Mouse (Mus musculus) adrenal gland, adult 2 months (tissue): Measurements from ENCODE around the gene Bloc1s5. TPM values are rescaled to one million over a fixed set of nuclear protein-coding genes. Genes with fewer than 3 reads are reported as not detected.

Experiments
- DNase-seq: peaks from one replicate; pipeline ENCODE4 v3.0.0; 2021
- polyA plus RNA-seq: library from polyadenylated mRNA; depleted of rRNA; stranded (reverse); fragments of >200 nt; gene quantifications from 2 replicates; pipeline ENCODE4 v1.2.3, GENCODE M21; 2012
- total RNA-seq, 2 experiments: library from RNA; stranded (reverse); gene quantifications; 2 replicates each; pipeline ENCODE4 v1.2.3; 2021

Gene Bloc1s5
- total and polyA plus RNA-seq, 3 experiments: 5.9 to 25.2 (median 18.3) TPM

DNA sequence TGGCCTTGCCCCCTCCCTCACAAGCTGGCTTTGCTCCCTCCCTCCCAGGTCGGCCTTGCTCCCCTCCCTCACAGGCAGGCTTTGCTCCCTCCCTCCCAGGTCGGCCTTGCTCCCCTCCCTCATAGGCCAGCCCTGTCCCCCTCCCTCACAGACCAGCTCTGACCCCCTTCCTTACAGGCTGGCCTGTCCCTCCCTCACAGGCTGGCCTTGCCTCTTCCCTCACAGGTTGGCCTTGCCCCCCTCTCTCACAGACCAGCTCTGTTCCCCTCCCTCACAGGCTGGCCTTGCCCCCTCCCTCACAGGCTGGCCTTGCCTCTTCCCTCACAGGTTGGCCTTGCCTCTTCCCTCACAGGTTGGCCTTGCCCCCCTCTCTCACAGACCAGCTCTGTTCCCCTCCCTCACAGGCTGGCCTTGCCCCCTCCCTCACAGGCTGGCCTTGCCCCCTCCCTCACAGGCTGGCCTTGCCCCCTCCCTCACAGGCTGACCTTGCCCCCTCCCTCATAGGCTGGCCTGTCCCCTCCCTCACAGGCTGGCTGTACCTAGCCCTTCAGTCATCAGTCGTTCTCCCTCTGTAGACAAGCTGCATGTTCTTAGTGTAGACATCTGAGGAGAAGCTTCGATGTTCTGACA lies 16.8 kb downstream of the Bloc1s5 start:
- peak; percentile 81 for DNase-seq

DNA sequence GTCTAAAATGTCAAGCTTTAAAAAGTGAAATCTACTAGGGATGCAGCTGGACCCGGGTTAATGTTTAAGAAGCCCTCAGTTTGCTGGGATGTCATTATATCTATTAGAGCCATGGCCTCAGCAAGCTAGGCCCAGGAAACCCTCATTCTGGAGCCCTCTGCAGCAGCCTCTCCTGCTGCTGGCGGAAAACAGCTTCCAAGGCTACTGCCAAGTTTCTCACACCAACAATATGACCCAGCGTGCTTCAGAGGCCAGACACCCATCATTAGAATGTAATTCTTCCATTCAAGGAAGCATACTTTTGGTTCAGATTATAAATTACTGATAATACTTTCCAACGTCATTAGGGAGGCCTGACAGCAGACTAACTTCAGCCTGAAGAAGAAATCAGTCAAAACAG lies 18.0 kb downstream of the Bloc1s5 start:
- peak; percentile 51 for DNase-seq

DNA sequence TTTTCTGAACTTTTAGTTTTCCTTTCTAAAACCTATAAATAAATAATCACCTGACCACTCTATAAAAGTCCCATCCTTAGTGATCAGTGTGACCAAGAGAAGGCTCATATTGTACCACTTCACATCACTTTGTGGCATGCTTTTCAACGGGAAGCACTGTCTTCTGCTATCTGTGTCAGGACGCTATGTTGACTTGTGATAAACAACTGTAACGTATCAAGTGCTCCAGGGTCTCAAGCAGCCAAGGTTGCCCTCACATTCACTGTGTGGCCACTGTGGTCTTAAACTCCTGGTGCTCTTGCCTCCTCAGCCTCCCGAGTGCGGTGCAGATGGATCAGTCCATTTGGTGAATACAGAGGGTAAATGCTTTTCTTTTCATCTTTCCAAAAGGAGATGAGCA lies 19.3 kb downstream of the Bloc1s5 start:
- DNase-seq: no peak

DNA sequence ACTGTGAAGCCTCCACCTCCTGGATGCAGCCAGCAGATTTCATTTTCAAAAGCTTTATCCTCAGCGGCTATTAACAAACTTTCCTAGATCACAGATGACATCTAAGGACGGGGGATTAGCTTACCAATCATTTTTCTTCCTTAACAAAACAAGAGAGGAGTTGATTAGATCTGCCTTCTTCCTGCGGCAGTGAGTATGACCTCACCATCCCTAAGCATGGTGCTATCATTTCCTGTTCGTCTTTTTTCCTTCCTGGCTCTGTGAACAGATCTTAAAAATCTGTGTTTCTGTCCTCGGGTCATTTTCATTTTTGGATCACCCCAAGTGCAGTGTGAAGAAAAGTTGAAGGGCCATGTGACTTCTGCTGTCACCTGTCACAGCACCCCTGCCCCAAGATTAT lies 20.6 kb downstream of the Bloc1s5 start:
- no peak for DNase-seq

DNA sequence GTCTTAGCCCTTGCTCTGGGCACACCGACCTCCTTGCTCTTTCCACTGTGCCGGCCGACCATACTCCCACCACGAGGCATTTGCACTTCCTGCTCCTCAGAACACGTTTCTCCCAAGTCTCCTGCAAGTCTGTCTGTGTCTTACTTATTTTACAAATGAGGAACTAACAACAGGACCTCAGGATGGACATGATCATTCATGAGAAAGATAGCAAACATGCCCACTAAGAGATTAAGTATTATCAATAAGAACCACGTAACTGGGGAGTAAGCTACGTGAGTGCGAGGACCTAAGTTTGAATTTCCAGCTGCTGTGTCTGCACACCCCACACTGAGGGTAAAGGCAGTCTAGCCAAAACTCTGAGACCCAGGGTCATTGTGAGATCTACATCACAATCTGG lies 21.3 kb downstream of the Bloc1s5 start:
- DNase-seq: no peak

DNA sequence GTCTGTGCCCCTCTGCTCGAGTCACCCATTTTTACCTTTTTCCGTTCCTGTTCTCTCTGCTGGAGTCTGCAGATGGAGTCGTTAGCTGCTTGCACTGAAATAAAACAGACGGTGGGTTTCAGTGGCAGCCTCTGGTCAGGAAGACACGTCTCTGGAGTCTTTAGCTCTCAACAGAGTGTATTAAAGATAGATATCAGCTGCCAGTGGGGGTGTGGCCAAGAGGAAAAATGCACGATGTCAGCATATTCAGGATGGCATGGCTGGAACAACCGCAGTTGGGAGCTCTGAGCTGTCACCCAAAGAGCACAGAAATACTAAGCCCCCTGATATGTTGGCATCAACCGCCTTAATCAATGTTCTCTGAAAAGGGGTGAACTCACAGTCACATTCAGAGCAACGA lies 22.3 kb downstream of the Bloc1s5 start:
- no peak for DNase-seq

DNA sequence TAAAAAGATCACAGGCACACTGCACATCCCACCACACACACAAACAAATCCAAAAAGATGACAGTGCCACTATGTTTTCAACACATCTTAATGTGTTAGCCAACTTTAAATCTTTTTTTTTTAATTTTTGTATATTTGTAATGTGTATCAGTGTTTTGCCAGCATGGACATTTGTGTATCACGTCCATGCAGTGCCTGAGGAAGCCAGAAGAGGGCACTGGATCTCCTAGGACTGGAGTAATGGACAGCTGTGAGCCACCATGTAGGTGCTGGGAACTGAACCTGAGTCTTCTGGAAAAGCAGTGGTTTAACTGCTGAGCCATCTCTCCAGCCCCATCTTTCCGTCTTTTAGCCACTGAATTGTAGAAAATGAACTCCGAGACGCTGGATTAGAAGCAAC lies 22.7 kb downstream of the Bloc1s5 start:
- DNase-seq: no peak

DNA sequence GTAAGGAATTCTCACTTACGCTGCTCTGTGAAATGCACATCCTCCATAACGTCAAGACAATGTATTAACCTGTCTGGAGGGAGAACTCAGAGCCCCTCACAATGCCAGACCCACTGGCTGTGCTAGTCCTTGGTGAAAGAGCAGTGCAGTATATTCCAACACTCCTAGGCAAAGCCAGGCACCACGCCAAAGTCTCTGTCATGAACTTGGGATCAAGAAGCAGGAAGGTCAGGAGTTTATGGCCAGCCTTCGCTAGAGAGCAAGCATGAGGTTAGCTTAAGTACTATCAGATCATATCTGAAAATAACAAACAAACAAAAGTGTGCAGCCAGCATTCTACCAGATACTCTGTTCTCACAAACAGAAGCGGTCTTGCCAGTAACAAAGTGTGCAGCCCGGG lies 24.6 kb downstream of the Bloc1s5 start:
- DNase-seq: peak; percentile 84

DNA sequence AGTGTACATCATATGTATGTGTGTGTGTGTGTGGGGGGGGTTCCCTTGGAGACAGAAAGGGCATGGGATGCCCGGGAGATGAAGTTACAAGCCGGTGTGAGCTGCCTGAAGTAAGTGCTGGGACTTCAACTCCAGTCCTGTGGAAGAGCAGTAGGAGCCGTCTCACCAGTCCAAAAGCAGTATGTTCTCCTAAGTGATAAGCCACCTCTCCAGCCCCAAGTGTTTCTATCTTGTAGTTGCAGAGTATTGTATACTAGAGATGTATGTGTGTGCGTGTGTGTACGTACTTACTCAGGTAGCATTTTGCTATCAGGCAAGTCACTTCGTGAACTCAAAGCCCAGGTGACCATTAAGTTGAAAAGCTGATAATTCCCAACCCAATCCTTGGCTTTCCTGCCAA lies 27.8 kb downstream of the Bloc1s5 start:
- DNase-seq: no peak

DNA sequence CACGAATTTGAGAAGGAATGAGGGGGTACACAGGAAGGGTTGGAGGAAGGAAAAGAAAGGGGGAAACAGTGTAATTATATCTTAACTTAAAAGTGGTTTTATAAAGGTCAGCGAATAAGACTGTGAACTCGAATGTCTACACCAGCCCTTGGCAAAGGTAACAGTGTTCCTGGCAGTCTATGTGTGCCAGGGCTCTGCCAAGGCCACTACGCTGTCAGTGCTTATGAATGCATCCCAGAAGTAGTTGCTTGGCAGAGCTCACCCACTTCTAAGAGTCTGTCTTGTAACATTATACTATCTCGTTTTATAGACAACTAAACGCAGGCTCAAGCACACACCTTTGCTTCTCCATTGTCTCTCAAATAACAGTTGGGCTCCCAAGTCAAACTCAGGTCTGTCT lies 29.6 kb downstream of the Bloc1s5 start:
- peak; percentile 78 for DNase-seq

DNA sequence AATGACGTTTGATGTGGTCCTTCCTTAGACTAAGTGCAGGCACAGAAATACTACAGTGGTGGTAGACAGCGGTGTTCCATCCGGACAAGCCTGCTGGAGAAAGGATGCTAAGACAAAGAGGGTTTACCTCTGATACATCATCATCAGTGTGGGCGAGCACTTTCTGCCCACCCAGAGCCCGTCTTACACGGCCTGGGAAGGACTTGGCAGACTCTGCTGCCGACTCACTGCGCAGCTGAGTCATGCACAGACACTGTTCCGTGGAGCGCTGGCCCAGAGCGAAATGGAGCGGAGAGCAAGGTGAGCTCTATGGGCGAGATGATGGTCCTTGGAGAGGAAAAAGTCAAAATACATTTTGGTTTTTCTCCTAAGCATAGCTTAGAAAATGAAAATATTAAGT lies 31.9 kb downstream of the Bloc1s5 start:
- DNase-seq: peak; percentile 84

DNA sequence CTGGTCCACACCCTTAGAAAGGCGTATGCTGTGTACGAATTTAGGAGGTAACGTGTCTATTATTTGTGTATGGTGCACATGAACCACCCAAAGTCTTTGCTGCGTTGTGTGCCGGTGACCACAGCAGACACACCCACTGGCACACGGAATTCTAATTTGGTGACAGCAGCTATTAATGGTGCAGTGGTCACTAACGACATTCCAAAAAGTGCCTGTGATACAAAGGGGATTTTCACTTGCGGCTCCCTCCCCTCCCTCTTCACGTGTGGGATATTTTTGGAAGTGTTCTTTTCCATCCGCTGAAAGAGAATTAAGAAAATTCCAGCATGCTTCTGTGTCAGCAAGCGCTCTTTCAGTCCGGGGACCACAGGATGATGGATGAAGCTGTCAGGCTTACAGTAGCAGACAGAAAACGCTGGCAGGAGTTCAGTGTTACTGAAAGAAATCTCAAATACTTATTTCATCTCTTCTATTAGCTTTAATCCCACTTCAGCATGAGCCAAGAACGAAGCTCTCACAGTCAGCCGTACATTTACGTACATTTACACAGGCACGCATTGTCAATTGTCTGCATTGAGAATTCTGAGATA lies 32.6 kb downstream of the Bloc1s5 start:
- DNase-seq: no peak

DNA sequence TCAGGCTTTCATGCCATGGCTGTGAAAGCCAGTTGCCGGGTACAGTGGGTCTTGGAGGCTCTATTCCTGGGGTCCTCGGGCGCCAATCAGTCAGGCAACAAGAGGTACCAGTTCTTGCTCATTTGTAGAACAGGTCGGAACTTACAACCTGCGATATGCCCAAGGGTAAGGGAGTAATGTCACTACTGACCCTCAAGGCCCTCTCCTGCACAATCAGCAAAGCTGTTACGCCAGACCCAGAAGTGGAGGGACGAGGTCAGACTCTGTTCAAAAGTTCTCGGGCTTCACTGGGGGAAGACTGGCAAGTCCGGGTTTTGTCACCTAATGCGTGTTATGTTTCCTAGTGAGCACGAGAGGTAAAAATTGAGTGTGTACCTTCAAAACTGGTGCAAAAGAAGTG lies 34.1 kb downstream of the Bloc1s5 start:
- DNase-seq: no peak

DNA sequence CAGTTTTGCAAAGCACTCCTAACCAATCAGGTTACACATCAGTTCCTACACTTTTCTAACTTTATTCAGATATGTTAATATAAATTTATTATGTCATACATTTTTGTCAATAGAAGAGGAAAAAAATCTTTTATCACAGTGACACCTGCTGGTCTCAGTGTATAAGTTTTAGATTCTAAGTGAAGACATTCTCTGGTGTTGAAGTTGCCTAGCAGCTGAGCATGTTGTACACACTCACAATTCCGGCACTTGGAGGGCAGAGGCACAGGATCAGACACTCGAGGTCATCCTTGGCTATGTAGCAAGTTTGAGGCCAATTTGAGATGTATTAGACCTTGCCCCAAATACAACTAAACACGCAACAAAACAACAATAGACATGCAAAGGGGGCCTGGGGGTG lies 37.8 kb downstream of the Bloc1s5 start:
- no peak for DNase-seq

DNA sequence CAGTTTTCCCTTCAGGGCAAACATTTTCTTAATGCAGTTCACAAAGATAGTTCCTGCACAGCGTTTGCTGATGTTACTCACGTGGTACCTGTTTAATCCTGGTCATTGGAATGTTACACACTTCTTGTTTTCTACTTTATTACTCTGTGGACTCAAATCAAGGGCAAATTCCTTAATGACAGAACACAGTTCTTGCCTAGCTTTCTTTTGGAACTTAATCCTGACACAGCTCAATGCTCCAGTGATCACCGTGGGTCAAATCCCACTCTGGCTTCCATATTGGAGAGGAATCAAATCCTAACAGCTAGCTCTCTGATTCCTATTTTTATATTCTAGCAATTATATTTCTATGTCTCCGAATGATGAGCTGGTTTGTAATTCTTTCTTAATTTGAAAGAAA lies 38.4 kb downstream of the Bloc1s5 start:
- DNase-seq: no peak

DNA sequence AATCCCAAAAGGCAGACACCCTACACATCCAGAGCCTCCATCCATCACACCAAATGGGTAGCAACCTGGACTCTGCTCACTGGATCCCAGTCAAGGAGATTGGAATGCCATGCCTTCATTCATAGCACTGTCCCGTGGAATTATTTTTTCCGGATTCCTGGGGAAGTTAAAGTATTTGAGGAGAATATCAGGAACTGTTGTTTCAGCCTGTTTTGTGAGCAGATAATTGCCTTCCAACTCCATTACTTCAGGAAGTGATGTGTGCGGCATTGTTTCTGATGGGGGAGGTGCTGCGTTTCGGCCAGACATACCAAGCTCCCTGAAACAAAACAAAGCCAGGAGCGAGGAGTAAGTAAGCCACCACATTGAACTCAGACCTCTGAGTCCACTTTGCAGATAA lies 41.8 kb downstream of the Bloc1s5 start:
- DNase-seq: no peak

DNA sequence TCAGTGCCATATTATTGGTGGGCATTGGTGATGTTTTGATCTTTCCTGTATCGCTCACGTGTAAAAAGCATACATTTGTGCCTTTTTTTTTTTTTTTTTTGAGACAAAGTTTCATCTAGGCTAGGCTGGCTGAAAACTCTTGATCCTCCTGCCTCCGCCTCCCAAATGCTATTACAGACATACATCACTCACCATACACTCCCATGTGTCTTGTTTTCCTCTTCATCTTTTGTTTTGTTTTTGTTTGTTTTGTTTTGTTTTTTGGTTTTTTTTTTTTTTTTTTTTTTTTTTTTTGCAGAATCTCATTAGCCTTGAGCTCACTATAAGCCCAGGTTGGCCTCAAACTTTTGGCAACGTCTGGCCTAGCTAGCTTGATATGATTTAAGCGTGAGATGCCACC lies 47.6 kb downstream of the Bloc1s5 start:
- no peak for DNase-seq

DNA sequence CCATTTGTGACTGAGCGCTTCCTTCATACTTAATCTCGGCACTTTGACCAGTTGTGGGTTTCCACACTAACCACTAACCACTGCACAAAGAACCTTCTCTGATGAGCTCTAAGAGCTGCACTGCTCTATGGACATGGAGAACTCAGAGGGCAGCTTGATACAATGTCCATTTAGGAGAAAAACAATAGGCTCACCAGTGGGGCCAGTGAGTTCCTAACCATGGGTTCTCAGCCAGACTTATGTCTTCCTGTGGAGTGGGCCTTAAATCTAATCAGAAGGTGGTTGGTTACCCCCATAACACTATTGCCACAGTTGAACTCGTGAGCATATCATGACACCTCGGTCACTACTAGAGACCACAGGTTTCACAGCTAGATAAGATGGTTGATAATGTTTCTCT lies 48.5 kb downstream of the Bloc1s5 start:
- no peak for DNase-seq

DNA sequence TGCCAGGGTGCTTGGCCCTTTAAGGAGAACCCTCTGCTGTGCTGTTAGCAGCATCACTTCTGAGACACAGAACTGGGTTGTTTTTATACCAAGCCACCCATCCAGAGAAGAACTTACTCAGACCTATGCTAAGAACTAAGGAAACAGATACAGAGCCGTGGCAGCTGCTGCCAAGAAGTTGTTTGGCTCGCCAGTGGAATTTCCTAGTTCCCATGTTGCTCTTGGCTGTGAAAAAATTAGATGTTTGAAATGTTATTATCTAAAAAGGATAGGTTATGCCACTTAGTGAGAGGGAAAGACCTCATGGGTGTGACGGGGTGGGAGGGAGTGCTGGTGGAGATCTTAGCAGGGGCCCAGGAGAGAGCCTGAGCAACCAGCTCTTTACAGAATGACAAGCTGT lies 52.1 kb downstream of the Bloc1s5 start:
- DNase-seq: no peak

DNA sequence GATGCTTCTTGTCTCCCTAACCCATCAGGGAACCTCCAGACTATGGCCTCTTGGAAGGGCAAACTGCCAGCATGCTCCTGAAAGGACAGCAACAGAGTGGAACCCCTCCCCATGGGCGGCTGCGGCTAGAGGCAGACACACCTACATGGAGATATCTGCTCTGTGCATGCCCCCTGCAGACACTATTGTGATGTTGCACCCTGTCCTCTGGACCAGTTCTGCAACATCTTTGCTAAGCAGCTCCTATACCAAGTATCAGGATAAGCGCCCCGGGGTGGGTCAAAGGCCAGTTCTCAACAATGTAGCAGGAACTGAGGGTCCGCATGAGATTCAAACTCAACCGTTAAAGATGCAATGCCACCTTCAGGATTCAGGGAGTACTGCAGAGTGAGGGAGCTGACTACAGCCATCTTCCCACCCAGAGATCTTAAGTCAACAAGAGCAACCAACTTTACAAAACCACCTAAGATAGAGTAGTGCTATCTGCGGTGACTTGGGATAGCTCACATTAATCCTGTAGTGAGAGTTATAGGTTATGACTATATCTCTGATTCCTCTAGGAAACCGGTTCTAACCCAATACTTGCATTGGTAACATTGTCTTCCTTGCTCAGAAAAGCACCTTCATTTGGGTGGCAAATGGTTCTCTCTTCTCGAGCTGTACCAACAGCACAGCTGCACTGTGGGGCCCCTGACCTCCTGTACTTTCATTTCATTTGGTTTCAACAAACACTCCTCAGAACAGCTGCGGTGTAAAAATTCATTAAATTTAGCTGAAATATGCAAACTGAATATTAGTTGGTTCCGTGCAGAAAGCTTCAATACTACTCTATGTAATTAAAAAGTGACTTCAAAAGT lies 54.1 kb downstream of the Bloc1s5 start:
- DNase-seq: peak; percentile 74

DNA sequence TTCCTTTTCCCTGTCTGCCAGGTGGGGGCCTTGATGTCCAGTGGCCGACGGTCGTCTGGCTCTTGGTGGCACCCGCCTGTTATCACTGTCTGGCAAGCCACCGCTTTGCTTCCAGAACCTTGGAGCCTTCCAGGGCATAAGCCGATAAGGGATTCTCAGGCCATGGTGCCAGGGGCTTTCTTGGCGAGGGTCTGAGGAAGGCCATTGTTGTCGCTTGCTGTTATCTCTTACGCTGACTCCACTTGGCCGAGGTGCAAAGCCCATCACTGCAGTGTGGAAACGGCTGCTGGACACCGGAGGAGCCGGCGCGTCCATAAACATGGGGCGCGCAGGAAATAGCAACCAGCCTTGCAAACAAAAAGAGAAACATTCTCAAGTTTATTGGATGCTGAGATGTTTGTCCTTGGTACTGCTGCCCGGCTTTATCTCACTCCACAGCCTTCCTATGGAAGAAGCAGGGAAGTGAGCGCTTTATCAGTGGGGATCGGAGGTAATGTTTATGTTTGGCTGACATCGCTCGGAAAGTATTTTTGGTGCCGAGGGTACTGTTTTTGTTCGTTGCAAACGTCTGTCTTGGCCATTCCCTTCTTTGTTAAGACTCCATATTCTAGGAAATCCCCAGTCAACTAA lies 54.8 kb downstream of the Bloc1s5 start:
- DNase-seq: peak; percentile 21

DNA sequence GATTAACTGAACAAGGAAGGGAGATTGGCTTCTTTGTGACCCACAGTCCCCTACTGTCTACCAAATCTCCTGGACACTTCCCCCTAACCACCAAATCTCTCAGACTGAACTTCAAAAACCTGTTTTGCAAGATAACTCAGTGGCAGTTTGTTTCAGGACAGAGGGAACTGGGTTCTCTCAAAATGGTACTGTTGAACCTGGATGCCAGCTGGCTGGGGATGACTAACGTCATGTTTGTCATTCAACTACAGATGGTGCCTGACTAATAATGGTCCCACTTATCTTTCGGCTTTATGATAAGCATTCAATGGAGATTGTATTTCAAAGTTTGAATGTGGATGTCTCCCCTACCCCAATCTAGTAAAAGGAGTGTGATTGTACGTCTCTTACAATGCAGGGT lies 60.2 kb downstream of the Bloc1s5 start:
- no peak for DNase-seq

DNA sequence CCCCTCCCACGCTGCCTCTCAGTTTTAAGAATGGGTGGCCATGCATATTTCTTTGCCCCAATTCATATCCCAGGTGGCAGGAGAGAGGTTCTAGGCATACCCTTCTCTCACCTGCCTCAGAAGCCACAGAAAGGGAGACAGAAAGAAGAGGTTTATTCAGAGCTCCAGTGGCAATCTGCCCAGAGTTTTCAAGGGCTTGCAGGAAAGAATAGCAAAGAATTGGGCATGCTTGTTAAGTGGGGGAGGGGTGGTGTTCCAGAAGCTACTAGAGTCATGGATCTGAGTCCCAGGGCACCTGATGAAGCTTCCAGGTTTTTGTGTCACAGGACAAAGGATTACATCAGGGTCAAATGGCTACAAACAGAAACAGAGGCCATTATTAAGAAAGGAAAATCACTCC lies 61.6 kb downstream of the Bloc1s5 start:
- peak; percentile 41 for DNase-seq
